Mouse (Mus musculus) intestine, embryonic 14.5 days (tissue): ENCODE measurements at regions not wholly inside any gene's neighbourhood (a gene's known extent, or its start where the extent isn't known, plus 50 kb on each side); places are given as distances from the start of the nearest gene placed in this dataset.

Experiments used
- ATAC-seq: fragments of 200-750 bp; cut with Nextera tagmentation; replicated peaks from 2 replicates; pipeline ENCODE4 v1.8.0; 2017; ENCODE audit warnings: low read depth, moderate number of reproducible peaks, moderate TSS enrichment, moderate library complexity; ENCODE audit not compliant: low FRiP score, low TSS enrichment
- DNase-seq: peaks from one replicate; pipeline ENCODE4 v3.0.0-alpha.2; 2018; ENCODE audit warnings: low spot score
- H3K27ac ChIP-seq: fragments of 300-500 bp; sonication (generic); 2 replicates; pipeline ENCODE4 v1.5.1; 2014; ENCODE audit warnings: low read depth, mild to moderate bottlenecking, control low read depth
- H3K27me3 ChIP-seq: fragments of 300-500 bp; sonication (generic); replicated peaks from 2 replicates; pipeline ENCODE4 v1.6.1; 2014; ENCODE audit warnings: low read length, control low read depth; ENCODE audit not compliant: control insufficient read depth, insufficient read depth
- H3K36me3 ChIP-seq: fragments of 300-500 bp; sonication (generic); 2 replicates; pipeline ENCODE4 v1.6.1; 2014; ENCODE audit warnings: low read length, control low read depth; ENCODE audit not compliant: control insufficient read depth, insufficient read depth
- H3K4me1 ChIP-seq: fragments of 300-500 bp; sonication (generic); replicated peaks from 2 replicates; pipeline ENCODE4 v1.6.1; 2014; ENCODE audit warnings: low read length, control low read depth, mixed read lengths; ENCODE audit not compliant: control insufficient read depth, insufficient read depth
- H3K4me2 ChIP-seq: fragments of 300-500 bp; sonication (generic); 2 replicates; pipeline ENCODE4 v1.6.1; 2014; ENCODE audit warnings: low read length
- H3K4me3 ChIP-seq: fragments of 300-500 bp; sonication (generic); 2 replicates; pipeline ENCODE4 v1.5.1; 2014; ENCODE audit warnings: low read depth, low read length, control low read depth, mixed read lengths
- H3K9ac ChIP-seq: fragments of 300-500 bp; sonication (generic); 2 replicates; pipeline ENCODE4 v1.6.1; 2014; ENCODE audit warnings: mild to moderate bottlenecking, low read length
- H3K9me3 ChIP-seq: fragments of 300-500 bp; sonication (generic); 2 replicates; pipeline ENCODE4 v1.6.1; 2016; ENCODE audit warnings: low read length, control low read depth; ENCODE audit not compliant: control insufficient read depth
- WGBS: fragments of 180-500 bp; shearing (Covaris S2); extraction: QIAGEN DNeasy Blood & Tissue Kit; methylation state at CpG from one replicate; pipeline ENCODE4 v1.1.7; 2014; 5-methylcytosine and 5-hydroxymethylcytosine counted together

GRCm38 (mm10) chr19:51102411-51102810 is 424.0 kb upstream of the Sorcs1 start:
- no peak for ATAC-seq
- H3K27ac ChIP-seq, result no peak overlapping the region
- H3K4me1 ChIP-seq, result no peaks in the 10 kb centered on the region
- H3K27me3 ChIP-seq, result no peaks in the 10 kb centered on the region
- no peak for DNase-seq
- no peak overlapping the region for H3K4me2 ChIP-seq
- no peaks in the 10 kb centered on the region for H3K9me3 ChIP-seq
- no peak overlapping the region for H3K4me3 ChIP-seq
- H3K36me3 ChIP-seq, result no peaks in the 10 kb centered on the region
- 85% methylated on average over 3 of the region's 3 CpGs for WGBS
- H3K9ac ChIP-seq, result no peak overlapping the region

DNA sequence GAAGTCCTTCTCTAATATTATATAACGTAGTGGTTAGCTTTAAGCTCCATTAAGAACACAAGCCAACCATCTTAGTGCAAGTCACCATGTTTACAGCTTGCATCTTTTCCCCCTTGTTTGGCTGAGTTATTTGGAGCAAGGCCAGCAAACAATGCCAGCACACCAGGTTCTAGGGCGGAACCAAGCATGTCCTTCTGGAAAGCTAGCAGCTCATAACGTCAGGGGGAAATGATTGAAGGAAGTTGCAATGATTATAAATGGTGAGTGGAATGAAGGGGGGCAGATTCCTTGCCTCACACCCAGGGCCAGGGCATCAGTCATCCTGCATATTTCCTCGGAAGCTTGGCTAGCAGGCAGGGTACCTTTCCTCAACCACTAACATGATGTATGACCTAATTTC is 396.3 kb upstream of the Sorcs1 start:
- no peak overlapping the region for H3K4me3 ChIP-seq
- DNase-seq (no peak), ATAC-seq (no peak)
- no peaks in the 10 kb centered on the region for H3K4me1 ChIP-seq
- H3K4me2 ChIP-seq, result no peak overlapping the region
- no peaks in the 10 kb centered on the region for H3K27me3 ChIP-seq
- WGBS, result 56% methylated on average over 4 of the region's 4 CpGs
- H3K9me3 ChIP-seq, result no peaks in the 10 kb centered on the region
- no peak overlapping the region for H3K9ac ChIP-seq
- no peak overlapping the region for H3K27ac ChIP-seq
- no peaks in the 10 kb centered on the region for H3K36me3 ChIP-seq

- H3K27ac ChIP-seq, result no peak overlapping the region
- no peak overlapping the region for H3K4me2 ChIP-seq
- H3K36me3 ChIP-seq, result no peaks in the 10 kb centered on the region
- no peak for DNase-seq
- H3K4me1 ChIP-seq, result no peaks in the 10 kb centered on the region
- no peak for ATAC-seq
- no peaks in the 10 kb centered on the region for H3K9me3 ChIP-seq
- H3K4me3 ChIP-seq, result no peak overlapping the region
- H3K9ac ChIP-seq, result no peak overlapping the region
- 60% methylated on average over 5 of the region's 5 CpGs for WGBS
- no peaks in the 10 kb centered on the region for H3K27me3 ChIP-seq
Observed at GRCm38 (mm10) chr19:51059961-51060665, 381.7 kb upstream of the Sorcs1 start.

DNA sequence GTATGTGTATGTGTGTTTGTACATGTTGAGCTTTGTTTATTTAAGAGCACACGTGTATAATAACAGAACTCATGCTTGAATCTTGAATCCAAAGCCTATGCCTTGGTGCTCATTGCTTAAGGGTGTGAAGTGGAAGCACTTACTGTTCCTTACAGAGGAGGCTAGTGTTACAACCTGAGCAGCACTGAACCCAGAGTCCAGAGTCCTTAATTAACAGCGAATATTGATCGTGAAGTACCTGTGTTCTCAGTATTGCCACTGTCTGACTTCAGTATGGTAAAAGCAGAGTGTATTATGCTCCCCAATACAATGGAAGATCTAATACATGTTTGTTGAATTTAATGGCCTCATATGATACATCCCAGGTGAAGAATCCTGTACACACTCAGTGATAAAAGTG is 365.1 kb upstream of the Sorcs1 start:
- WGBS, result 81% methylated on average over 3 of the region's 3 CpGs
- Histone ChIP-seq H3K9me3 (no peaks in the 10 kb centered on the region), H3K4me1 (no peaks in the 10 kb centered on the region), H3K27me3 (no peaks in the 10 kb centered on the region), H3K36me3 (no peaks in the 10 kb centered on the region), H3K9ac (no peak overlapping the region), H3K4me3 (no peak overlapping the region), H3K27ac (no peak overlapping the region), H3K4me2 (no peak overlapping the region)
- DNase-seq (no peak), ATAC-seq (no peak)

GRCm38 (mm10) chr19:50994471-50994870 is 316.0 kb upstream of the Sorcs1 start:
- ATAC-seq (no peak), DNase-seq (no peak)
- Histone ChIP-seq H3K4me1 (no peaks in the 10 kb centered on the region), H3K27me3 (no peaks in the 10 kb centered on the region), H3K9me3 (no peaks in the 10 kb centered on the region), H3K36me3 (no peaks in the 10 kb centered on the region), H3K4me3 (no peak overlapping the region), H3K9ac (no peak overlapping the region), H3K4me2 (no peak overlapping the region), H3K27ac (no peak overlapping the region)

DNA sequence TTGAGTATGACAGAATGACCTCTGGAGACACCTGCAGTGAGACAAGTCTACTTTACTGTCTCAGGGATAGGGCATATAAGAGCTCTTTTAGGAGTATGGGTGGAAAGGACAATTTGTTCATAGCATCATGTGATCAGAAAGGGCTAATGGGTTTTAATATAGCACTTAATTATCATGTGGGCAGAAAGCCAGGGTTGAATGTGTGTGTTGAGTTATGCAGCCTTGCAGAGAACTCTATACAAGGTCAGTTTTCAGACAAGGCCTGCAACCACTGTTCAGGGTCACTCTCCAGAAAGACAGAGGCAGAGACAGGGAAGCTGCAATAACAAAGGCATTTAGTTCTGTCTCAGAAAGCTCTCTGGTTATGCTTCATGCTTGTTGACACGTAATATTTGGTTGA is 292.6 kb upstream of the Sorcs1 start:
- no peaks in the 10 kb centered on the region for H3K27me3 ChIP-seq
- no peak overlapping the region for H3K27ac ChIP-seq
- H3K4me2 ChIP-seq, result no peak overlapping the region
- no peaks in the 10 kb centered on the region for H3K4me1 ChIP-seq
- ATAC-seq, result no peak
- no peaks in the 10 kb centered on the region for H3K9me3 ChIP-seq
- H3K4me3 ChIP-seq, result no peak overlapping the region
- WGBS, result 81% methylated on average over 1 of the region's 1 CpGs
- no peak for DNase-seq
- H3K9ac ChIP-seq, result no peak overlapping the region
- no peaks in the 10 kb centered on the region for H3K36me3 ChIP-seq

- H3K27me3 ChIP-seq, result no peaks in the 10 kb centered on the region
- no peak overlapping the region for H3K27ac ChIP-seq
- WGBS, result 39% methylated on average over 8 of the region's 8 CpGs
- DNase-seq (peak; percentile 50), ATAC-seq (no peak)
- no peak overlapping the region for H3K4me3 ChIP-seq
- no peak overlapping the region for H3K9ac ChIP-seq
- H3K9me3 ChIP-seq, result no peaks in the 10 kb centered on the region
- no peak overlapping the region for H3K4me2 ChIP-seq
- H3K36me3 ChIP-seq, result no peaks in the 10 kb centered on the region
- H3K4me1 ChIP-seq, result no peaks in the 10 kb centered on the region
Observed at GRCm38 (mm10) chr19:50961910-50962309, 283.5 kb upstream of the Sorcs1 start.

- 86% methylated on average over 1 of the region's 1 CpGs for WGBS
- no peaks in the 10 kb centered on the region for H3K9me3 ChIP-seq
- H3K27ac ChIP-seq, result no peak overlapping the region
- no peak for ATAC-seq
- H3K36me3 ChIP-seq, result no peaks in the 10 kb centered on the region
- H3K4me1 ChIP-seq, result no peaks in the 10 kb centered on the region
- no peaks in the 10 kb centered on the region for H3K27me3 ChIP-seq
- H3K4me2 ChIP-seq, result no peak overlapping the region
- H3K9ac ChIP-seq, result no peak overlapping the region
- no peak for DNase-seq
- H3K4me3 ChIP-seq, result no peak overlapping the region
Observed at GRCm38 (mm10) chr19:50945006-50945405, 266.6 kb upstream of the Sorcs1 start.

GRCm38 (mm10) chr19:50911646-50912045 is 233.2 kb upstream of the Sorcs1 start:
- H3K36me3 ChIP-seq, result no peaks in the 10 kb centered on the region
- ATAC-seq (no peak), DNase-seq (no peak)
- H3K4me3 ChIP-seq, result no peak overlapping the region
- H3K9me3 ChIP-seq, result no peaks in the 10 kb centered on the region
- H3K4me2 ChIP-seq, result no peak overlapping the region
- H3K9ac ChIP-seq, result no peak overlapping the region
- H3K27ac ChIP-seq, result no peak overlapping the region
- H3K4me1 ChIP-seq, result no peaks in the 10 kb centered on the region
- H3K27me3 ChIP-seq, result no peaks in the 10 kb centered on the region
